Mouse (Mus musculus) spleen, embryonic (tissue): ENCODE measurements around the gene Ifitm6.
"Not testable (repeated sequence)": the region's sequence is repeated elsewhere in the genome, so short reads cannot be mapped to it uniquely, and the experiment has no call there.

ENCODE experiments used
- CTCF ChIA-PET: fragments of 350-600 bp; sonication (Branson Sonifier 250); formaldehyde crosslinking; loops from one replicate; lab custom pipeline; 2022; lab: Charles Lee

Ifitm6 gene

DNA sequence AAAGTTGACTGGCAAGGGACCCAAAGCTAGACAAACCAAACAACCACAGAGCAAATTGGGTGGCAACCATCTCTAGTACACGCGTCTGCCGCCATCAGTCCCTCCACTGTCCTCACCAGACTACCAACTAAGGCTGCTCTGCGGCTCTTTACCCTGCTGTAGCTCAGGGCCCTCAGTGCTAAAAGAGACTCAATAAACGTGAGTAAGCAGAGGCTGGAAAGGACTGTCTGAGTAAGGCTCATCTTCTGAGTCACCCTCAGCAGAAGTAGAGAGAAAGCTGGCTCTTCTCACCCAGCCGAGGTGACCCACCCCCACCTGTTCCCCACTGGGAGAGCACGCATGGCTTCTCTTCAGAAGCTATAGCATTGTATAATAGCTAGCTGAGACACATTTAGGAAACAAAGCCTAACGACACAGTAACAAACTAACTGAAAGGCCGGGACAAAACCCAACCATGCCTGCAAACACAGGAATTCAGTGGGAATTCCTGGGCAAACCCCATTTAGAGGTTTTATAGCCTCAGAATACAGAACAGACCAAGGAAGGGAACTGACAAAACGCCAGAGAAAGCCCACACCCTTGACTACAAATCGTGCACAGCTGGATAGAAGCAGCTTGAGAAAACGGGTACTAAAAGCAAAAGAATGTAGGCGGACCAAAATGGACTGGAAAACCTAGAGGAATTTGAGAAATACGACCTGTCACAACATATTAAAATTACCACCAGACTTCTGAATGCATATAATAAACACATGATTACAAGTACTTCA, 44.1 kb downstream of the Ifitm6 start:
- CTCF ChIA-PET: interaction anchor here (0.6 kb wide), 1 partner anchor 24 kb away, joined by 4 read pairs; no protein-coding TSS in a partner anchor

DNA sequence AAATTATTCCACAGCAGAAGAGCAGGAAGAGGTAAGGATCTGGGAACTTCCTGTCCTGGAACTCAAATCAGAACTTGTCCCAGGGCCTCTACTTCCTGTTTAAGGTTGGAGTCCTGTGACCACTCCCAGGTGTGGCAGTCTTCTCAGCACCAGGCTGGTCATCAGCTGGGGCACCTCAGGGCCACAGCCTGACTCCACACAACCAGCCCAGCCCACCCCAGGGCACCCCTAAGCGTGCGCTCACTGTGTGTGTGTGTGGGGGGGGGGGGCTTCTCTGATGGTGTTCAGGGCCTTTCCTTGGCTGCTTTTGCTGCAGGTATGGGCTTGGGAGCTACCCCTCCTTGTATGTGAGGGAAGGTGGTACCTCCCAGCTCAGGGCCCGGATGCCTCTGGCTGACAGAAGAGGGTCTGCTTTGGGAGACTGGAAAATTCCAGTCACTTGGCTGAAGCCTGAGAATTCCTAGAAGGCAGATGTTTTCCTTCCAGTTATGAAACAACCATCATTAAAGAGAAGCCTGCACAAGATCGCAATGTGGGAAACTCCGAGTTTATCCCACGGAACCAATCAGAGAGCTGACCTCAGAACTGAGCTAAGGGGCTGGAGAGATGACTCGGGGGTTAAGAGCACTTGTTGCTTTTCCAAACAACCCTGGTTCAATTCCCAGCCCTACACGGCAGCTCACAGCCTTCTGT, 46.1 kb downstream of the Ifitm6 start:
- CTCF ChIA-PET: no interaction called here

DNA sequence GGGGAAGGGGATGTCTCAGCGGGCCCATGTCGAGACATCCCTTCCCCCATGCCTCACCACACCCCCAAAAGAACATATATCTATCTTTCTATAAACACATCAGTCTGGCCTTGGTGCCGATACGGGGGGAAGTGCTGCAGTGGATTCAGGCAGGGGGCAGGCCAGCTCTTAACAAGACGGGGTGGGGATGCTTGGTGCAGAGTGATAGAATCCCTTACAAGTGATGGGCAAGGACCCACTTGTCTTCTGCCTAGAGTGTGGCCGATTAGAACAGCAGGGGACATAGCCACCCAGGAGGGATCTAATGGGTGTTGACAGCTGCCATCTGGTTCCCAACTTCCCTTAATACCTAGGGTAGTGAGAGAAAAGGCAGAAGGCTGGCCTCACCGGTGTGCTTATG, 46.8 kb downstream of the Ifitm6 start:
- CTCF ChIA-PET: interaction anchor here (0.7 kb wide), 1 partner anchor 24 kb away, joined by 11 read pairs; no protein-coding TSS in a partner anchor

DNA sequence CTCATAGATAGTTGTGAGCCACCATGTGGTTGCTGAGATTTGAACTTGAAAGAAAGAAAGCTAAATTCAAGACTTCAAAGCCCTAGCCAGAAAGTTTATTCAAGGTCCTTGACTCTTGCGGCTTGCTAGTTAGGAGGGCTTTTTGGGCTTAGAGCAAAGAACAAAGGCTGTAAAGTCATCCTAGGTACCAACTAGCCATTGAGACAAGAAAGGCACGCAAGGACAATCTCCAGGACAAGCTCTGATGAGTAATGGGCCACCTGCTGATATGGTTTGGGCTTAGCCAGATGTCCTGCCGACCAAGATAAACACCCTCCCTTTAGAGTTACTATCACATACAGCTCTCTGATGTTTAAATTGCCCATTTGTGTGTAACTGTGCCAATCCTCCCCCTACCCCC, 49.0 kb downstream of the Ifitm6 start:
- CTCF ChIA-PET: not testable (repeated sequence)

DNA sequence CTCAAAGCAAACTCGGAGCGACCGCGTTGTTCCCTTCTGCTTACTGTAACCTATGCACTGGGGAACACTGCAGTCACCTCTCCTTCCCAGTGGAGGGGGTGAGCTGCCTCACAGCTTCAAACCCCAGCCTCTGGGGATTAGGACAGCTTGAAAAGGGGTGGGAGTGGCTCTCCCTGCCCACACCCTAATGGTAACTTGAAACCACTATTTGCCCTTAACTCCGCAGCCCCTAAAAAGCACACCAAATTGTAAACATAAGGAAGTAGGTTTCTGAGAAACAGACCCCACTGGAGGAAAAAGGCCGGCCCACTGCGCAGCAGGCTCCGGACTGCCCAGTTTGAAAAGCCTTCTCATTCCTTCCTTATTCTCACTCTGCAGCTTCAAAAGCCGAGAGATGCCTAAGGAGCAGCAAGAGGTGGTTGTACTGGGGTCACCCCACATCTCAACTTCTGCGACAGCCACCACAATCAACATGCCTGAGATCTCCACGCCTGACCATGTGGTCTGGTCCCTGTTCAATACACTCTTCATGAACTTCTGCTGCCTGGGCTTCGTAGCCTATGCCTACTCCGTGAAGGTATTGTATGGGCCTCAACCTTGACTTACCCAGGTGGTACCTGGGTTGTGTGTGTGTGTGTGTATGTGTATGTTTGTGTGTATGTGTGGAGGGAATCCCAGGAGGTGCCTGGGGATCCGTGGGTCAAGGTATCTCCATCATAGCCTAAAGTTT, 49.7 kb downstream of the Ifitm6 start:
- CTCF ChIA-PET: no interaction called here

DNA sequence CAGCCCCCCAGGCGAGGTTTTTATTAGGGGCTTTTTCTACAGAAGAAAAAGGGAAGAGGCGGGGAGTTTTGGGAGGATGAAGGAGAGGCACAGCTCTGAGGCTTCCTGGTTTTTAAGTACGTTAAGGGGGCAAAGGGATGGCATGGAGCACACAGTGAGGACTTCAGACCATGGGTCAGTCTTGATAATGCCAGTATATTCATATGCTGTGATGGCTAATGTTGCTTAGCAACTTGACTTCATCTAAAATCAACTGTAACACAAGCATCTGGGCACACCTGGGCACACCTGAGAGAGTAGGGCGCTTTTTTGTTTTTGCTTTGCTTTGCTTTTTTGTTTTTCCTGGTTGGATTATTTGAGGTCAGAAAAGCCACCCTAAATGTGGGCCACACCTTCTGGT, 50.8 kb downstream of the Ifitm6 start, which contains the start of gene Ifitm1:
Gene Ifitm1 (plus strand): TSS at position 301 of the 400 bp plus-strand sequence.
- CTCF ChIA-PET: interaction anchor here (0.7 kb wide), 1 partner anchor 82 kb away, joined by 3 read pairs; no protein-coding TSS in a partner anchor
